Mouse (Mus musculus) heart, postnatal 36 days (tissue): ENCODE measurements at regions not wholly inside any gene's neighbourhood (a gene's known extent, or its start where the extent isn't known, plus 50 kb on each side); places are given as distances from the start of the nearest gene placed in this dataset.
A peak's percentile ranks its signal among the peaks of the same experiment; 100 is the strongest.
"Not testable (repeated sequence)": the region's sequence is repeated elsewhere in the genome, so short reads cannot be mapped to it uniquely, and the experiment has no call there.

Experiments used
- DNase-seq, 2 experiments: peaks; one replicate each; pipeline ENCODE4 v3.0.0; 2021 to 2022
- intact Hi-C: fragments of 180-260 bp; cut with DNase I; formaldehyde crosslinking; loops from one replicate; pipeline ENCODE4 v1.15.1; 2025

DNA sequence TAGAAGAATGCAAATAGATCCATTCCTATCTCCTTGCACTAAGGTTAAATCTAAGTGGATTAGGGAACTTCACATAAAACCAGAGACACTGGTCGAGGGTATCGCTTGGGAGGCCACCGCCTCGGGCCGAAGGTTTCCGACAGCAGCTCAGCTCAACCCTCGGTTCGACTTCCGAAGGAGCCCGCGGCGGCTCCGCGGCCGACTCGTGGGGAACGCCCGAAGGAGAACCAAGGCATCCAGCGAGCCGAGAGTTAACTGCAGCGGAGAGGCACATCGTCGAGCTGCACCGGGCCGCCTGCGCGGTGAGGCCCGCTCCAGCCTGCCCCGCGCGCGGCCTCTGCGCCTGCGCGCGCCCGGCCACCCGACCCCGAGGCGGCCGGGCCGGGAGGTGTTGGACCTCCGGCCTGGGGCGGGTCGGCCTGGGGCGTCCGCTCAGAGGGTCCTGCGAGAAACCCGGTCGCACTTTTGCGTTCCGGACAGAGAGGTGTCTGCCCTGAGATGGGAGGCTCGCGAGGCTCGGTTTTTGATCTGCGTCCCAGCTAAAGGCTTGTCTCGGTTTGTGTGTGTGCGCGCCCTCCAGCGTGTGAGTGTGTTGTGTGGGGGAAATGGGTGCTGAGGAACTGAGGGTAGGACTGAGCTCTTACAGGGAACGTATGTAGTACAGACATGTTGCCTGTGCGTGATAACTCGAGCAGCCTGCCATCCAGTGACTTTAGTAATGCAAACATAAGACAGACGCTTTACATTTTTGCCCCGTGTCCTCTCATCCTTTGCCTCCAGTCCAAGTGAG, 50.9 kb upstream of the Vmn2r9 start:
- DNase-seq = peak; percentile 32 to 62
- intact Hi-C loops = not testable (repeated sequence)
